Mouse (Mus musculus) forebrain, embryonic 13.5 days (tissue): ENCODE results near the gene Cylc2. TPM values are rescaled to one million over a fixed set of nuclear protein-coding genes. Genes with fewer than 3 reads are reported as not detected.

Experiments
- ATAC-seq: fragments of 200-750 bp; cut with Nextera tagmentation; 2 replicates; pipeline ENCODE4 v1.8.0; 2017
- H3K27ac ChIP-seq: fragments of 300-500 bp; sonication (generic); 2 replicates; pipeline ENCODE4 v1.5.1; 2015; ENCODE audit warnings: inconsistent platforms, mild to moderate bottlenecking, moderate library complexity
- H3K27me3 ChIP-seq: fragments of 300-500 bp; sonication (generic); 2 replicates; pipeline ENCODE4 v1.6.1; 2015; ENCODE audit warnings: mild to moderate bottlenecking, inconsistent platforms
- H3K36me3 ChIP-seq: fragments of 300-500 bp; sonication (generic); 2 replicates; pipeline ENCODE4 v1.6.1; 2015; ENCODE audit warnings: mild to moderate bottlenecking, inconsistent platforms; ENCODE audit not compliant: poor library complexity, severe bottlenecking
- H3K4me1 ChIP-seq: fragments of 300-500 bp; sonication (generic); 2 replicates; pipeline ENCODE4 v1.6.1; 2015; ENCODE audit warnings: inconsistent platforms
- H3K4me2 ChIP-seq: fragments of 300-500 bp; sonication (generic); 2 replicates; pipeline ENCODE4 v1.6.1; 2015; ENCODE audit warnings: inconsistent platforms, mild to moderate bottlenecking, moderate library complexity
- H3K4me3 ChIP-seq: fragments of 300-500 bp; sonication (generic); 2 replicates; pipeline ENCODE4 v1.5.1; 2015; ENCODE audit warnings: mild to moderate bottlenecking, inconsistent platforms
- H3K9ac ChIP-seq: fragments of 300-500 bp; sonication (generic); 2 replicates; pipeline ENCODE4 v1.6.1; 2015; ENCODE audit warnings: mild to moderate bottlenecking, inconsistent platforms
- H3K9me3 ChIP-seq: fragments of 300-500 bp; sonication (generic); replicated peaks from 2 replicates; pipeline ENCODE4 v1.6.1; 2016; ENCODE audit warnings: inconsistent platforms
- WGBS: fragments of 180-500 bp; shearing (Covaris S2); methylation state at CpG from one replicate; pipeline ENCODE4 v1.1.7; 2015; 5-methylcytosine and 5-hydroxymethylcytosine counted together
- polyA plus RNA-seq: library from polyadenylated mRNA; unstranded; fragments of >200 nt; fragmentation: Nextera tagmentation; extraction: Ambion mirVana; gene quantifications from 2 replicates; pipeline ENCODE4 v1.2.1, GENCODE M21; 2015

The Cylc2 gene
- polyA plus RNA-seq, result not detected in 2 replicates

GRCm38 (mm10) chr4:51216378-51216777 lies at the start of gene Cylc2:
Gene Cylc2, plus strand, starts transcription at chr4:51216678.
- no peaks in the 10 kb centered on the region for H3K9me3 ChIP-seq
- ATAC-seq, result no peak
- WGBS, result 78% methylated on average over 1 of the region's 1 CpGs

More at GRCm38 (mm10) chr4:51216378-51216777, at the start of gene Cylc2:
- Histone ChIP-seq H3K27me3 (no peaks in the 10 kb centered on the region), H3K36me3 (no peaks in the 10 kb centered on the region), H3K4me1 (no peaks in the 10 kb centered on the region), H3K4me3 (no peak within 1 kb of the TSS), H3K4me2 (no peak within 1 kb of the TSS), H3K27ac (no peak within 1 kb of the TSS), H3K9ac (no peak within 1 kb of the TSS)
